14 mouse cellular contexts compared by ENCODE assay signal in genomic region chr16:44190968-44191367, GRCm38 (mm10).
"Had no signal": no experiment of that assay in that cellular context is flagged by ENCODE, and none has a peak within 500 bp of the region (broad histone marks: within the 10 kb centered on the region; RNA-seq: fewer than 3 reads in every experiment).

No protein-coding gene starts in this region.

- H3K9ac ChIP-seq: limb, embryonic 13.5 days; liver, embryonic 14.5 days; neural tube, embryonic 15.5 days had no signal

- ATAC-seq: lung, postnatal 0 days had no signal

- H3K4me1 ChIP-seq: limb, embryonic 13.5 days; midbrain, embryonic 10.5 days; neural tube, embryonic 15.5 days had no signal

- H3K27ac ChIP-seq: limb, embryonic 13.5 days; liver, embryonic 14.5 days; midbrain, embryonic 10.5 days; neural tube, embryonic 15.5 days; stomach, postnatal 0 days had no signal

- H3K4me3 ChIP-seq: limb, embryonic 13.5 days; midbrain, embryonic 10.5 days; myocyte; neural tube, embryonic 15.5 days had no signal

- H3K36me3 ChIP-seq: neural tube, embryonic 15.5 days had no signal

- DNase-seq: kidney, postnatal 4 days; left cerebral cortex, postnatal 4 days; lung, adult 18-20 months; lung, postnatal 36 days; midbrain, embryonic 14.5 days; right cerebral cortex, adult 18-20 months; thymus, postnatal 4 days had no signal

- H3K9me3 ChIP-seq: neural tube, embryonic 15.5 days had no signal

- H3K27me3 ChIP-seq: limb, embryonic 13.5 days; neural tube, embryonic 15.5 days had no signal

- H3K4me2 ChIP-seq: limb, embryonic 13.5 days; neural tube, embryonic 15.5 days had no signal
